Mouse (Mus musculus) embryonic fibroblast, embryonic 13.5 days (primary cell): ENCODE data around the gene Fbln1. TPM values are rescaled to one million over a fixed set of nuclear protein-coding genes. Genes with fewer than 3 reads are reported as not detected.

Experiments
- H3K27ac ChIP-seq: 2 replicates; pipeline ENCODE4 v1.5.1; 2012; ENCODE audit warnings: low read length, control low read depth, inconsistent platforms; ENCODE audit not compliant: insufficient read depth
- H3K4me1 ChIP-seq: 2 replicates; pipeline ENCODE4 v1.6.1; 2011; ENCODE audit warnings: low read length; ENCODE audit not compliant: control insufficient read depth, insufficient read depth
- H3K4me3 ChIP-seq: 2 replicates; pipeline ENCODE4 v1.5.1; 2011; ENCODE audit warnings: mild to moderate bottlenecking, control low read depth, low read length; ENCODE audit not compliant: insufficient read depth
- CTCF ChIP-seq: IDR thresholded peaks from 2 replicates; pipeline ENCODE4 v1.5.1; 2011; ENCODE audit warnings: mild to moderate bottlenecking, control low read depth, low read length, moderate library complexity, borderline replicate concordance; ENCODE audit not compliant: insufficient read depth
- POLR2A ChIP-seq: IDR thresholded peaks from 2 replicates; pipeline ENCODE4 v1.6.1; 2011; ENCODE audit warnings: low read depth, mild to moderate bottlenecking, control low read depth, low read length, moderate library complexity
- polyA plus RNA-seq: library from polyadenylated mRNA; stranded (reverse); fragments of >200 nt; gene quantifications from 2 replicates; pipeline ENCODE4 v1.2.4, GENCODE M21; 2011; ENCODE audit warnings: low read depth; ENCODE audit not compliant: missing spikeins, insufficient read length

The Fbln1 gene
- polyA plus RNA-seq, 1 experiment = 92.8 TPM

GRCm38 (mm10) chr15:85220371-85220770, 14.6 kb downstream of the Fbln1 start:
- no peak overlapping the region for H3K27ac ChIP-seq
- no peak for TF ChIP-seq POLR2A
- no peak for TF ChIP-seq CTCF

GRCm38 (mm10) chr15:85221115-85221854, 15.5 kb downstream of the Fbln1 start:
- TF ChIP-seq POLR2A = no peak
- TF ChIP-seq CTCF = no peak
- Histone ChIP-seq H3K4me1 (no peaks in the 10 kb centered on the region), H3K4me3 (no peak overlapping the region), H3K27ac (no peak overlapping the region)

More at GRCm38 (mm10) chr15:85220371-85220770, 14.6 kb downstream of the Fbln1 start:
- Histone ChIP-seq H3K4me1 (no peaks in the 10 kb centered on the region), H3K4me3 (no peak overlapping the region)

DNA sequence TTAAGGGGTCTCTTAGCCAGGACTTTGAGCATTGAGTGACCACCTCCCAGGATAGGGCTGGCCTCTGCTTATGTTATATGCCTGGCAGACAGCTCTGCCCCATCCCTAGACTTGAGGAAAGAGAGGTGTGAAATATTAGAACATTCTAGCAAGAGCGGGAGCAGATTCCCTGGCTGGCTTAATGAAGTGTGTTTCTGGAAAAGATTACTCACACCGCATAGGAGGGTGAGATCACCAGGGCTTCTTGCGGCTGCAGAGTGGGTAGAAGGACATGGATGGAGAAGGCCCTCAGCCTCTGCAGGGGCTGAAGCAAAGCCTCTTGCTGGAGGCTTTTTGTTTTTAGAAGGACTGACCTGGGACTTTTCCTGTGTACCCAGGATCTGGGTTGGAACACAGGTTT, 19.9 kb downstream of the Fbln1 start:
- no peaks in the 10 kb centered on the region for H3K4me1 ChIP-seq
- TF ChIP-seq POLR2A (no peak), CTCF (no peak)
- H3K4me3 ChIP-seq = no peak overlapping the region
- H3K27ac ChIP-seq = no peak overlapping the region

GRCm38 (mm10) chr15:85226841-85227240, 21.1 kb downstream of the Fbln1 start:
- Histone ChIP-seq H3K27ac (no peak overlapping the region), H3K4me3 (no peak overlapping the region), H3K4me1 (peaks cover 3% of the 10 kb centered on the region)
- TF ChIP-seq CTCF (no peak), POLR2A (no peak)

- TF ChIP-seq POLR2A = no peak
- no peak for TF ChIP-seq CTCF
- Histone ChIP-seq H3K4me1 (peaks cover 6% of the 10 kb centered on the region), H3K4me3 (no peak overlapping the region), H3K27ac (no peak overlapping the region)
Measured at GRCm38 (mm10) chr15:85228568-85228967, 22.8 kb downstream of the Fbln1 start.

DNA sequence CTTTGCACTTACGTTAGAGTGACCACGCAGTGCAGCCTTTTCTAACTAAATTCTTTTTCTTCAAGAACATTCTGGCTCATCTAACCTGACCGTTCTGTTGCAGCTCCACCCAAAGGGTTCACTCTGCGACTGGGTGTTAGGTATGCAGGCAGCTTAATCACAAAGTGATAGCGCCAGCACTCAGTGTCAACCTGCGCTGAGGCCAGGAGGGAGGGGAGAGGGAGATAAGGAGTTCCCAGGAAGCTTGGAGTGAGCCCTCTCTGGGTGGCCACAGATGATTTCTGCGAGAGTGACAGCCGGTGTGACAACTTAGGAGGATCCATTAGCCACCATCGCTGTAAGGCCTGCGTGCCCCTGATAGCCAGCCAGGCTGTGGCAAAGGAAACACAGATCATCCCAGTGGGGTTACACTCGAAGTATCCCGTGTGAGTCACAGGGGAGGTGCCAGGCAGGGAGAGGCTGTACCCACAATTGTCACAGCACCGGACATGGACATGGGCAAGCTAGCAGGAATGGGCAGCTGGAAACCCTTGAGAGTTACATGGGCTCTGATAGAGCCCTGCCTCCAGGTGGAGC, 24.3 kb downstream of the Fbln1 start:
- Histone ChIP-seq H3K4me1 (peaks cover 6% of the 10 kb centered on the region), H3K4me3 (no peak overlapping the region), H3K27ac (no peak overlapping the region)
- no peak for TF ChIP-seq CTCF
- no peak for TF ChIP-seq POLR2A

GRCm38 (mm10) chr15:85230613-85231012, 24.9 kb downstream of the Fbln1 start:
- Histone ChIP-seq H3K27ac (no peak overlapping the region), H3K4me3 (no peak overlapping the region), H3K4me1 (peaks cover 6% of the 10 kb centered on the region)
- TF ChIP-seq POLR2A = no peak
- no peak for TF ChIP-seq CTCF

GRCm38 (mm10) chr15:85231443-85232255, 25.9 kb downstream of the Fbln1 start:
- H3K27ac ChIP-seq = peak overlapping the region; percentile 65
- TF ChIP-seq POLR2A (no peak), CTCF (peak; percentile 72; the same call in 1 of the 2 replicates)

DNA sequence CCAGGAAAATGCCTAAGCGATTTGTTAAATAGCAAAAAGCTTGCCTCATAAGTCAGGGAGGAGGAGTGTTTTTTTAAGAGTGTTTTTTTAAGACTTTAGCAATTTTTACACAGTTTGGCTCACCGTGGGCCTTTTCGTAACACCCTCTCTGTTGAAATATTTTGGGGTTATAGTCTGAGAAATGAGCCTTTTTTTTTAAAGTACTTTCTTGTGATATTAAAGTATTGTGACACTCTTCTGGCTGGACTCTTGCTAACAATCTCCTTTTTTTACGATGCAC, 26.4 kb downstream of the Fbln1 start:
- TF ChIP-seq CTCF (no peak), POLR2A (no peak)
- Histone ChIP-seq H3K4me3 (no peak overlapping the region), H3K27ac (peak overlapping the region; percentile 22), H3K4me1 (peaks cover 6% of the 10 kb centered on the region)

More at GRCm38 (mm10) chr15:85231443-85232255, 25.9 kb downstream of the Fbln1 start:
- no peak overlapping the region for H3K4me3 ChIP-seq
- peaks cover 6% of the 10 kb centered on the region for H3K4me1 ChIP-seq

- no peak overlapping the region for H3K4me3 ChIP-seq
- TF ChIP-seq CTCF (no peak), POLR2A (no peak)
- peak overlapping the region; percentile 22 for H3K27ac ChIP-seq
- H3K4me1 ChIP-seq = peaks cover 6% of the 10 kb centered on the region
Measured at GRCm38 (mm10) chr15:85232543-85233250, 26.9 kb downstream of the Fbln1 start.
